Mouse (Mus musculus): Measurements from ENCODE around the gene Slc38a9. TPM values are rescaled to one million over a fixed set of nuclear protein-coding genes. Genes with fewer than 3 reads are reported as not detected.

Gene Slc38a9
- polyA plus RNA-seq, 1 experiment from 2014 or later: 19.9 TPM

GRCm38 (mm10) chr13:112751454-112752308, 91.1 kb downstream of the Slc38a9 start:
- Histone ChIP-seq H3K4me1 (replicated peaks) (peaks cover 13% of the 10 kb centered on the region), H3K4me3 (no peak overlapping the region), H3K9me3 (no peaks in the 10 kb centered on the region), H3K4me2 (peak overlapping the region; percentile 42), H3K36me3 (no peaks in the 10 kb centered on the region), H3K27me3 (no peaks in the 10 kb centered on the region), H3K9ac (no peak overlapping the region), H3K27ac (replicated peaks) (peak overlapping the region; percentile 31; the same call in 1 of the 2 replicates)
- 36% methylated on average over 18 of the region's 18 CpGs for WGBS
- no peak for ATAC-seq (ENCODE audit: low FRiP score, low read depth)

GRCm38 (mm10) chr13:112752309-112752975, 91.9 kb downstream of the Slc38a9 start:
- ATAC-seq (ENCODE audit: low FRiP score, low read depth): no peak
- H3K27ac ChIP-seq (replicated peaks): peak overlapping the region; percentile 31; the same call in 1 of the 2 replicates

GRCm38 (mm10) chr13:112753522-112753921, 93.0 kb downstream of the Slc38a9 start:
- no peak overlapping the region for H3K4me3 ChIP-seq
- H3K9me3 ChIP-seq: no peaks in the 10 kb centered on the region
- WGBS: 90% methylated on average over 9 of the region's 9 CpGs
- H3K27ac ChIP-seq (replicated peaks): no peak overlapping the region
- ATAC-seq (ENCODE audit: low FRiP score, low read depth): no peak
- H3K4me1 ChIP-seq (replicated peaks): peaks cover 13% of the 10 kb centered on the region
- no peak overlapping the region for H3K4me2 ChIP-seq
- no peaks in the 10 kb centered on the region for H3K36me3 ChIP-seq
- H3K9ac ChIP-seq: no peak overlapping the region
- H3K27me3 ChIP-seq: no peaks in the 10 kb centered on the region

More at GRCm38 (mm10) chr13:112752309-112752975, 91.9 kb downstream of the Slc38a9 start:
- Histone ChIP-seq H3K4me3 (no peak overlapping the region), H3K4me1 (replicated peaks) (peaks cover 13% of the 10 kb centered on the region), H3K27me3 (no peaks in the 10 kb centered on the region), H3K9ac (no peak overlapping the region), H3K36me3 (no peaks in the 10 kb centered on the region), H3K4me2 (no peak overlapping the region), H3K9me3 (no peaks in the 10 kb centered on the region)
- WGBS: 73% methylated on average over 11 of the region's 11 CpGs

- ATAC-seq (ENCODE audit: low FRiP score, low read depth): no peak; the same call in 1 of the 2 replicates
These were observed 94.3 kb downstream of the Slc38a9 start for GRCm38 (mm10) chr13:112754871-112755270.

GRCm38 (mm10) chr13:112755507-112756010, 95.0 kb downstream of the Slc38a9 start:
- Histone ChIP-seq H3K27me3 (no peaks in the 10 kb centered on the region), H3K9me3 (no peaks in the 10 kb centered on the region), H3K4me3 (no peak overlapping the region), H3K27ac (replicated peaks) (peak overlapping the region; percentile 64), H3K9ac (no peak overlapping the region), H3K4me1 (replicated peaks) (peaks cover 13% of the 10 kb centered on the region), H3K4me2 (peak overlapping the region; percentile 29), H3K36me3 (no peaks in the 10 kb centered on the region)
- ATAC-seq (ENCODE audit: low FRiP score, low read depth): peak; percentile 47
- 40% methylated on average over 11 of the region's 11 CpGs for WGBS

More at GRCm38 (mm10) chr13:112754871-112755270, 94.3 kb downstream of the Slc38a9 start:
- Histone ChIP-seq H3K4me3 (no peak overlapping the region), H3K36me3 (no peaks in the 10 kb centered on the region), H3K9ac (no peak overlapping the region), H3K4me1 (replicated peaks) (peaks cover 13% of the 10 kb centered on the region), H3K27ac (replicated peaks) (no peak overlapping the region), H3K27me3 (no peaks in the 10 kb centered on the region), H3K9me3 (no peaks in the 10 kb centered on the region), H3K4me2 (no peak overlapping the region)
- 43% methylated on average over 4 of the region's 4 CpGs for WGBS

- no peaks in the 10 kb centered on the region for H3K9me3 ChIP-seq
- WGBS: 89% methylated on average over 9 of the region's 9 CpGs
- peaks cover 5% of the 10 kb centered on the region; the same call in 1 of the 2 replicates for H3K4me1 ChIP-seq (replicated peaks)
- H3K27me3 ChIP-seq: no peaks in the 10 kb centered on the region
- no peak overlapping the region for H3K9ac ChIP-seq
- H3K4me3 ChIP-seq: no peak overlapping the region
- no peaks in the 10 kb centered on the region for H3K36me3 ChIP-seq
- H3K4me2 ChIP-seq: no peak overlapping the region
- no peak overlapping the region for H3K27ac ChIP-seq (replicated peaks)
- ATAC-seq (ENCODE audit: low FRiP score, low read depth): no peak
These were observed 96.8 kb downstream of the Slc38a9 start for GRCm38 (mm10) chr13:112757395-112757794.

- H3K27ac ChIP-seq (replicated peaks): no peak overlapping the region
- WGBS: 83% methylated on average over 6 of the region's 6 CpGs
- no peak for ATAC-seq (ENCODE audit: low FRiP score, low read depth)
- no peaks in the 10 kb centered on the region for H3K27me3 ChIP-seq
- no peak overlapping the region for H3K9ac ChIP-seq
- H3K9me3 ChIP-seq: no peaks in the 10 kb centered on the region
- H3K36me3 ChIP-seq: no peaks in the 10 kb centered on the region
- H3K4me1 ChIP-seq (replicated peaks): peaks cover 5% of the 10 kb centered on the region; the same call in 1 of the 2 replicates
- no peak overlapping the region for H3K4me2 ChIP-seq
- no peak overlapping the region for H3K4me3 ChIP-seq
These were observed 98.1 kb downstream of the Slc38a9 start for GRCm38 (mm10) chr13:112758546-112759090.

GRCm38 (mm10) chr13:112759364-112759763, 98.8 kb downstream of the Slc38a9 start:
- H3K9me3 ChIP-seq: no peaks in the 10 kb centered on the region
- H3K27ac ChIP-seq (replicated peaks): no peak overlapping the region
- H3K4me2 ChIP-seq: no peak overlapping the region
- no peak overlapping the region for H3K4me3 ChIP-seq
- 83% methylated on average over 9 of the region's 9 CpGs for WGBS
- no peak for ATAC-seq (ENCODE audit: low FRiP score, low read depth)
- H3K36me3 ChIP-seq: no peaks in the 10 kb centered on the region
- no peak overlapping the region for H3K9ac ChIP-seq
- H3K27me3 ChIP-seq: no peaks in the 10 kb centered on the region
- H3K4me1 ChIP-seq (replicated peaks): peaks cover 7% of the 10 kb centered on the region; the same call in 1 of the 2 replicates

- no peak overlapping the region for H3K27ac ChIP-seq (replicated peaks)
- no peaks in the 10 kb centered on the region for H3K27me3 ChIP-seq
- H3K4me1 ChIP-seq (replicated peaks): peaks cover 8% of the 10 kb centered on the region; the same call in 1 of the 2 replicates
- H3K9ac ChIP-seq: no peak overlapping the region
- WGBS: 81% methylated on average over 15 of the region's 15 CpGs
- no peak for ATAC-seq (ENCODE audit: low FRiP score, low read depth)
- no peaks in the 10 kb centered on the region for H3K9me3 ChIP-seq
- no peak overlapping the region for H3K4me2 ChIP-seq
- no peak overlapping the region for H3K4me3 ChIP-seq
- H3K36me3 ChIP-seq: no peaks in the 10 kb centered on the region
These were observed 99.4 kb downstream of the Slc38a9 start for GRCm38 (mm10) chr13:112759777-112760537.

GRCm38 (mm10) chr13:112760538-112760881, 100.0 kb downstream of the Slc38a9 start:
- peaks cover 8% of the 10 kb centered on the region; the same call in 1 of the 2 replicates for H3K4me1 ChIP-seq (replicated peaks)
- no peak overlapping the region for H3K4me2 ChIP-seq
- 52% methylated on average over 1 of the region's 1 CpGs for WGBS
- no peaks in the 10 kb centered on the region for H3K36me3 ChIP-seq
- H3K27me3 ChIP-seq: no peaks in the 10 kb centered on the region
- ATAC-seq (ENCODE audit: low FRiP score, low read depth): no peak
- H3K27ac ChIP-seq (replicated peaks): no peak overlapping the region
- H3K9me3 ChIP-seq: no peaks in the 10 kb centered on the region
- H3K4me3 ChIP-seq: no peak overlapping the region
- no peak overlapping the region for H3K9ac ChIP-seq

GRCm38 (mm10) chr13:112761787-112762186, 101.2 kb downstream of the Slc38a9 start:
- no peak overlapping the region for H3K4me2 ChIP-seq
- H3K27me3 ChIP-seq: no peaks in the 10 kb centered on the region
- H3K9ac ChIP-seq: no peak overlapping the region
- H3K4me3 ChIP-seq: no peak overlapping the region
- H3K9me3 ChIP-seq: peaks cover 7% of the 10 kb centered on the region; the same call in 1 of the 2 replicates
- H3K27ac ChIP-seq (replicated peaks): no peak overlapping the region
- WGBS: 71% methylated on average over 1 of the region's 1 CpGs
- no peak for ATAC-seq (ENCODE audit: low FRiP score, low read depth)
- H3K36me3 ChIP-seq: no peaks in the 10 kb centered on the region
- H3K4me1 ChIP-seq (replicated peaks): 0 out of 2 replicates have a peak, but pooled peaks cover 3% of the 10 kb centered on the region
